Mouse (Mus musculus) 3T3-L1 (cell line): ENCODE measurements around the gene Mlxip.
A peak's percentile ranks its signal among the peaks of the same experiment; 100 is the strongest.

Source experiments
- DNase-seq: peaks from one replicate; pipeline ENCODE4 v3.0.0-alpha.2; 2015; ENCODE audit warnings: low read depth, low spot score

Gene Mlxip

GRCm38 (mm10) chr5:123394303-123394956 is at the start of gene Mlxip:
Gene Mlxip, plus strand, starts transcription at chr5:123394798.
- DNase-seq: peak; percentile 97

GRCm38 (mm10) chr5:123344963-123345852 is 49.4 kb upstream of the Mlxip start:
- peak; percentile 59 for DNase-seq

GRCm38 (mm10) chr5:123345853-123346654 is 48.5 kb upstream of the Mlxip start:
- DNase-seq: peak; percentile 84

- no peak for DNase-seq
Observed at GRCm38 (mm10) chr5:123346701-123347270, 47.8 kb upstream of the Mlxip start.

- no peak for DNase-seq
Observed at GRCm38 (mm10) chr5:123347985-123348384, 46.6 kb upstream of the Mlxip start.

- peak; percentile 26 for DNase-seq
Observed at GRCm38 (mm10) chr5:123350386-123350785, 44.2 kb upstream of the Mlxip start.

GRCm38 (mm10) chr5:123355918-123356317 is 38.7 kb upstream of the Mlxip start:
- no peak for DNase-seq

- DNase-seq: no peak
Observed at GRCm38 (mm10) chr5:123357253-123357652, 37.3 kb upstream of the Mlxip start.

GRCm38 (mm10) chr5:123359431-123359830 is 35.2 kb upstream of the Mlxip start:
- DNase-seq: no peak

- DNase-seq: no peak
Observed at GRCm38 (mm10) chr5:123362911-123363310, 31.7 kb upstream of the Mlxip start.

- DNase-seq: no peak
Observed at GRCm38 (mm10) chr5:123364302-123364971, 30.2 kb upstream of the Mlxip start.

- DNase-seq: peak; percentile 79
Observed at GRCm38 (mm10) chr5:123368869-123369488, 25.6 kb upstream of the Mlxip start.

- no peak for DNase-seq
Observed at GRCm38 (mm10) chr5:123370049-123370448, 24.5 kb upstream of the Mlxip start.

- DNase-seq: no peak
Observed at GRCm38 (mm10) chr5:123375262-123375661, 19.3 kb upstream of the Mlxip start.

GRCm38 (mm10) chr5:123375793-123376452 is 18.7 kb upstream of the Mlxip start:
- DNase-seq: no peak

GRCm38 (mm10) chr5:123376569-123376968 is 18.0 kb upstream of the Mlxip start:
- DNase-seq: peak; percentile 52

GRCm38 (mm10) chr5:123377120-123377955 is 17.3 kb upstream of the Mlxip start:
- peak; percentile 76 for DNase-seq

- DNase-seq: no peak
Observed at GRCm38 (mm10) chr5:123378712-123379111, 15.9 kb upstream of the Mlxip start.

- DNase-seq: no peak
Observed at GRCm38 (mm10) chr5:123379504-123379931, 15.1 kb upstream of the Mlxip start.
